In the genomic region with DNA sequence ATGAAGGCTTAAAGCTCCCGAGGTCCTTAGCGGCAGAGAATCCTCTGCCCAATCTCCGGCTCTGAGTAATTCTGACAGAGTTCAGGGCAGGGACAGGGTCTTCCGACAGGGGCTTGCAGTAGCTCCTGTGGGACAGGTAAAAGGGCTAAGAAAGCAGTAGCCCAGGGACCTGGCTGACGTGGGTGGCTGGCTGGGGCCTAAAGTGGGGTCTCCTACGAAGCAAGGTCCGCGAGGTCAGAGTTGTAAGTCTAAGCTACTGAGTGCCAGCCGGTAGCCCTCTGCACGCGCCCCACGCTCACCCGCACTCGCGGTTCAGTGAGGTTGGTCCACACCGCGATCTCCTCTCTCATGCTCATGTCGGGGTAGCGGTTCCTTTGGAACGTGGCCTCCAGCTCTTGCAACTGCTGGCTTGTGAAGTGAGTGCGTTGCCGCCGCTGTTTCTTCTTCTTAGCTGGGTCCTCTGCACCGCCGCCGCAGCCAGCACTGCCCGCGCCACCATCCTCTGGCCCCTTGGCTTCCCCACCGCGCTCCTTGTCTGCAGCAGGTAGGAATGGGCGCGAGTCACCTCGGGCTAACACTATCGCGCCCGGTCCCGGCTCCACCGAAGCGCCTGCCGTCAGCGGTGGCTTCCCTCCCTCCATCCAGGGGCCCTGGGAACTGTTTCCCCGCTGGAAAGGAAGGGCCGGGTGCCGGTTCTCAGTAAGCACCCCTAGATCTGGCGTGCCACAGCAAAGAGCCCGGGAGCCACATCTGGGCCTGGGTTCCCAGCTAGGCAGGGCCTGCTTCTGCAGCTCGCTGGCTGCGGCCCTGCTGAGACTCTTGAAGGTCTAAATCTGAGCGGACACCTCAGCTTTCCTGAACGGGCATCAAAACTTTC, we compare ENCODE assay signal across 7 mouse cellular contexts. TPM values are rescaled to one million over a fixed set of nuclear protein-coding genes. Genes with fewer than 3 reads are reported as not detected.
DNase-seq lines count a peak whose midpoint lies in the region; ATAC-seq and TF ChIP-seq lines count a peak whose summit lies in the region.

No protein-coding gene starts in this region.

- no peaks in the 10 kb centered on the region for H3K36me3 ChIP-seq in lung, postnatal 0 days (ENCODE audit: insufficient read depth, low read length)
- H3K36me3 ChIP-seq in embryonic facial prominence, embryonic 14.5 days (ENCODE audit: control insufficient read depth, insufficient read depth, low read length), result 0 out of 2 replicates have a peak, but pooled peaks cover 7% of the 10 kb centered on the region
- H3K36me3 ChIP-seq in intestine, embryonic 15.5 days, result no peaks in the 10 kb centered on the region
- peaks cover 9% of the 10 kb centered on the region for H3K36me3 ChIP-seq in small intestine, adult 2 months (ENCODE audit: control insufficient read depth, insufficient read depth, low read length)

- no peak overlapping the region for H3K9ac ChIP-seq in lung, postnatal 0 days (replicated peaks; ENCODE audit: low read depth)
- peak overlapping the region; percentile 65 for H3K9ac ChIP-seq in embryonic facial prominence, embryonic 14.5 days (ENCODE audit: low read depth, low read length)
- H3K9ac ChIP-seq in intestine, embryonic 15.5 days, result peak overlapping the region; percentile 39

- no peak for ATAC-seq in lung, postnatal 0 days
- ATAC-seq in embryonic facial prominence, embryonic 14.5 days (ENCODE audit: low read depth), result no peak
- ATAC-seq in intestine, embryonic 15.5 days, result no peak
- no peak for ATAC-seq in CD4-positive, CD25-positive, alpha-beta regulatory T cell, adult 4 months

- H3K27ac ChIP-seq in lung, postnatal 0 days (ENCODE audit: low read length), result no peak overlapping the region
- H3K27ac ChIP-seq in embryonic facial prominence, embryonic 14.5 days (replicated peaks; ENCODE audit: low read depth, low read length), result peak overlapping the region; percentile 91
- H3K27ac ChIP-seq in intestine, embryonic 15.5 days, result peak overlapping the region; percentile 49; the same call in 1 of the 2 replicates
- 0 out of 2 replicates have a peak overlapping the region, but pooled peaks have one; percentile 1 for H3K27ac ChIP-seq in small intestine, adult 2 months (ENCODE audit: insufficient read depth, low read depth, low read length)

- WGBS in lung, postnatal 0 days, result 2% methylated on average over 44 of the region's 50 CpGs
- WGBS in embryonic facial prominence, embryonic 14.5 days, result 2% methylated on average over 49 of the region's 50 CpGs
- WGBS in intestine, embryonic 15.5 days, result 2% methylated on average over 50 of the region's 50 CpGs
- WGBS in small intestine, adult 2 months, result 6% methylated on average over 50 of the region's 50 CpGs

- H3K27me3 ChIP-seq in lung, postnatal 0 days (replicated peaks; ENCODE audit: insufficient read depth, low read length), result peaks cover 90% of the 10 kb centered on the region
- H3K27me3 ChIP-seq in embryonic facial prominence, embryonic 14.5 days (replicated peaks; ENCODE audit: control insufficient read depth, insufficient read depth, low read length), result peaks cover 91% of the 10 kb centered on the region
- H3K27me3 ChIP-seq in intestine, embryonic 15.5 days (replicated peaks), result peaks cover 83% of the 10 kb centered on the region
- peaks cover 27% of the 10 kb centered on the region for H3K27me3 ChIP-seq in small intestine, adult 2 months (ENCODE audit: control insufficient read depth, insufficient read depth, low read length)

- no peak for TF ChIP-seq EP300 in lung, postnatal 0 days (IDR thresholded peaks at IDR 0.05)

- no peaks in the 10 kb centered on the region; the same call in 1 of the 2 replicates for H3K4me1 ChIP-seq in lung, postnatal 0 days (ENCODE audit: insufficient read depth, low read depth, low read length)
- 0 out of 2 replicates have a peak, but pooled peaks cover 3% of the 10 kb centered on the region for H3K4me1 ChIP-seq in embryonic facial prominence, embryonic 14.5 days (ENCODE audit: control insufficient read depth, insufficient read depth, low read length)
- H3K4me1 ChIP-seq in intestine, embryonic 15.5 days (replicated peaks), result peaks cover 33% of the 10 kb centered on the region
- peaks cover 4% of the 10 kb centered on the region for H3K4me1 ChIP-seq in small intestine, adult 2 months (ENCODE audit: control insufficient read depth, insufficient read depth, insufficient read length, low read length)

- peak overlapping the region; percentile 24; the same call in 1 of the 2 replicates for H3K4me3 ChIP-seq in lung, postnatal 0 days (ENCODE audit: low read depth, low read length)
- peak overlapping the region; percentile 56 for H3K4me3 ChIP-seq in embryonic facial prominence, embryonic 14.5 days (ENCODE audit: low read depth, low read length)
- H3K4me3 ChIP-seq in intestine, embryonic 15.5 days (replicated peaks), result peak overlapping the region; percentile 36
- peak overlapping the region; percentile 64 for H3K4me3 ChIP-seq in small intestine, adult 2 months (ENCODE audit: low read depth, low read length)

- DNase-seq in lung, postnatal 0 days (ENCODE audit: low spot score), result no peak
- DNase-seq in lung, postnatal 14 days, result no peak
- DNase-seq in embryonic facial prominence, embryonic 14.5 days (ENCODE audit: low spot score), result no peak
- DNase-seq in adrenal gland, adult 2 months, result no peak

- TF ChIP-seq CTCF in lung, postnatal 0 days (IDR thresholded peaks at IDR 0.05), result no peak
- no peak for TF ChIP-seq CTCF in small intestine, adult 2 months (IDR thresholded peaks at IDR 0.05; ENCODE audit: extremely low read depth, insufficient read length, insufficient replicate concordance, low read depth, low read length)

- no peak for TF ChIP-seq POLR2A in small intestine, adult 2 months (IDR thresholded peaks at IDR 0.05; ENCODE audit: low read depth, low read length)

- peak overlapping the region; percentile 35; the same call in 1 of the 2 replicates for H3K4me2 ChIP-seq in lung, postnatal 0 days (replicated peaks; ENCODE audit: low read depth, low read length)
- H3K4me2 ChIP-seq in embryonic facial prominence, embryonic 14.5 days (ENCODE audit: low read depth, low read length), result peak overlapping the region; percentile 50
- peak overlapping the region; percentile 60 for H3K4me2 ChIP-seq in intestine, embryonic 15.5 days (replicated peaks)

- no peaks in the 10 kb centered on the region for H3K9me3 ChIP-seq in lung, postnatal 0 days (ENCODE audit: low read length)
- H3K9me3 ChIP-seq in embryonic facial prominence, embryonic 14.5 days (ENCODE audit: control insufficient read depth, low read length), result no peaks in the 10 kb centered on the region
- H3K9me3 ChIP-seq in intestine, embryonic 15.5 days, result no peaks in the 10 kb centered on the region

RNA-seq across cellular contexts. Expression of a gene that starts 7.6 kb away (rescaled TPM):
- not detected in 2 replicates for polyA plus RNA-seq in lung, postnatal 0 days (2015; fragmentation: Nextera tagmentation; extraction: Ambion mirVana)
- 39.7 and 44.9 TPM in 2 replicates for polyA plus RNA-seq in embryonic facial prominence, embryonic 14.5 days (2014; fragmentation: Nextera tagmentation; extraction: Ambion mirVana)
- polyA plus RNA-seq in intestine, embryonic 15.5 days (2015; fragmentation: Nextera tagmentation; extraction: Ambion mirVana), result 15.2 and 18.4 TPM in 2 replicates
- polyA plus RNA-seq in small intestine, adult 2 months (2012; rRNA removed), result 14.6 and 20.3 TPM in 2 replicates
- not detected for polyA plus RNA-seq in CD4-positive, CD25-positive, alpha-beta regulatory T cell, adult 4 months (2017; shearing (Covaris generic))
- total RNA-seq in adrenal gland, adult 2 months (2021), result not detected
- polyA plus RNA-seq in adrenal gland, adult 2 months (2012; rRNA removed), result 0.07 TPM in 1 of 2 replicates, not detected in the other

RNA-seq across cellular contexts. Expression of a gene that starts 44.0 kb away (rescaled TPM):
- polyA plus RNA-seq in lung, postnatal 0 days (2015; fragmentation: Nextera tagmentation; extraction: Ambion mirVana), result 0.18 TPM in 1 of 2 replicates, not detected in the other
- not detected in 2 replicates for polyA plus RNA-seq in embryonic facial prominence, embryonic 14.5 days (2014; fragmentation: Nextera tagmentation; extraction: Ambion mirVana)
- not detected in 2 replicates for polyA plus RNA-seq in intestine, embryonic 15.5 days (2015; fragmentation: Nextera tagmentation; extraction: Ambion mirVana)
- 0.06 TPM in 1 of 2 replicates, not detected in the other for polyA plus RNA-seq in small intestine, adult 2 months (2012; rRNA removed)
- polyA plus RNA-seq in CD4-positive, CD25-positive, alpha-beta regulatory T cell, adult 4 months (2017; shearing (Covaris generic)), result under 1 TPM in 1 of 2 experiments, not detected in 1; 0.58 TPM
- under 1 TPM in 1 of 2 experiments, not detected in 1; 0.45 TPM for total RNA-seq in adrenal gland, adult 2 months (2021)
- 0.10 and 0.17 TPM in 2 replicates for polyA plus RNA-seq in adrenal gland, adult 2 months (2012; rRNA removed)

Comparison
In these comparisons a context has a peak if more than half of its experiments do, and no peak if none do; other contexts are left out.
1. RNA of a gene that starts 7.6 kb away (polyA plus RNA-seq): 39.7 to 44.9 TPM in embryonic facial prominence, embryonic 14.5 days, 14.6 to 20.3 TPM in small intestine, adult 2 months and 15.2 to 18.4 TPM in intestine, embryonic 15.5 days; not detected in lung, postnatal 0 days, not detected in CD4-positive, CD25-positive, alpha-beta regulatory T cell, adult 4 months and 0.07 TPM in adrenal gland, adult 2 months; every median in the first group is over 10 times any median in the second.
2. Peak in every context shown above with its lines, with median percentiles within 50 percentile points of each other: H3K4me2 ChIP-seq and H3K4me3 ChIP-seq.